Mouse (Mus musculus) left cerebral cortex, postnatal 10 days (tissue): ENCODE data around the gene Notch1. TPM values are rescaled to one million over a fixed set of nuclear protein-coding genes. Genes with fewer than 3 reads are reported as not detected.
A peak's percentile ranks its signal among the peaks of the same experiment; 100 is the strongest.

Source experiments
- DNase-seq, 2 experiments: peaks; one replicate each; pipeline ENCODE4 v3.0.0; 2021 to 2022; ENCODE audit warnings: low spot score in 2 of 2, mixed read lengths in 1 of 2; ENCODE audit errors: extremely low spot score in 1 of 2
- intact Hi-C: fragments of 180-260 bp; cut with DNase I; formaldehyde crosslinking; loops from one replicate; pipeline ENCODE4 v1.15.1; 2025
- total RNA-seq, 2 experiments: library from RNA; stranded (reverse); gene quantifications; 2 replicates each; pipeline ENCODE4 v1.2.3; 2021

Gene Notch1
- total RNA-seq, 2 experiments from 2014 or later, result 26.4 to 30.5 TPM

GRCm38 (mm10) chr2:26488535-26489135, 27.8 kb downstream of the Notch1 start:
- intact Hi-C loops, result loop anchor here (5.0 kb wide), 1 partner anchor 54 kb away; no protein-coding TSS in a partner anchor
- no peak for DNase-seq

GRCm38 (mm10) chr2:26487322-26488021, 29.0 kb downstream of the Notch1 start:
- DNase-seq, result peak; percentile 74 to 80
- intact Hi-C loops, result loop anchor here (5.0 kb wide), 1 partner anchor 55 kb away; no protein-coding TSS in a partner anchor

- intact Hi-C loops, result loop anchor here (5.0 kb wide), 1 partner anchor 55 kb away; no protein-coding TSS in a partner anchor
- DNase-seq, result no peak
These were observed 29.6 kb downstream of the Notch1 start for GRCm38 (mm10) chr2:26486835-26487321.

GRCm38 (mm10) chr2:26486264-26486810, 30.1 kb downstream of the Notch1 start:
- DNase-seq, result no peak
- intact Hi-C loops, result loop anchor here (5.0 kb wide), 1 partner anchor 56 kb away; no protein-coding TSS in a partner anchor

- intact Hi-C loops, result loop anchor here (5.0 kb wide), 1 partner anchor 57 kb away; no protein-coding TSS in a partner anchor
These were observed 30.8 kb downstream of the Notch1 start for GRCm38 (mm10) chr2:26485710-26486109.

GRCm38 (mm10) chr2:26485278-26485677, 31.2 kb downstream of the Notch1 start:
- intact Hi-C loops, result loop anchor here (5.0 kb wide), 1 partner anchor 57 kb away; no protein-coding TSS in a partner anchor
- no peak for DNase-seq

More at GRCm38 (mm10) chr2:26485710-26486109, 30.8 kb downstream of the Notch1 start:
- DNase-seq, result peak in 1 of 2 experiments; percentile 59

- intact Hi-C loops, result no loop called here
- no peak for DNase-seq
These were observed 32.3 kb downstream of the Notch1 start for GRCm38 (mm10) chr2:26484169-26484568.

GRCm38 (mm10) chr2:26483230-26483869, 33.1 kb downstream of the Notch1 start:
- intact Hi-C loops, result no loop called here
- DNase-seq, result no peak

- intact Hi-C loops, result no loop called here
- no peak for DNase-seq
These were observed 33.6 kb downstream of the Notch1 start for GRCm38 (mm10) chr2:26482824-26483223.

GRCm38 (mm10) chr2:26481724-26482495, 34.6 kb downstream of the Notch1 start:
- DNase-seq, result no peak
- intact Hi-C loops, result no loop called here

GRCm38 (mm10) chr2:26480911-26481310, 35.6 kb downstream of the Notch1 start:
- no peak for DNase-seq
- intact Hi-C loops, result no loop called here

- DNase-seq, result no peak
- intact Hi-C loops, result no loop called here
These were observed 37.7 kb downstream of the Notch1 start for GRCm38 (mm10) chr2:26478685-26479205.

GRCm38 (mm10) chr2:26477911-26478310, 38.6 kb downstream of the Notch1 start:
- no peak for DNase-seq
- intact Hi-C loops, result no loop called here

GRCm38 (mm10) chr2:26475505-26476430, 40.7 kb downstream of the Notch1 start:
- peak in 1 of 2 experiments; percentile 38 for DNase-seq
- intact Hi-C loops, result no loop called here

- DNase-seq, result peak in 1 of 2 experiments; percentile 87
- intact Hi-C loops, result no loop called here
These were observed 41.5 kb downstream of the Notch1 start for GRCm38 (mm10) chr2:26474789-26475504.

- intact Hi-C loops, result no loop called here
- peak in 1 of 2 experiments; percentile 32 for DNase-seq
These were observed 44.0 kb downstream of the Notch1 start for GRCm38 (mm10) chr2:26472312-26473090.
